Mouse (Mus musculus): Measurements from ENCODE around the gene Smn1.

- no peak for TF ChIP-seq CTCF (IDR thresholded peaks at IDR 0.05; ENCODE audit: low read depth)
- peak; percentile 7 for TF ChIP-seq EP300 (optimal IDR thresholded peaks at IDR 0.05)
Observed at GRCm38 (mm10) chr13:100103748-100104254, 20.9 kb upstream of the Smn1 start, which contains the start of gene Bdp1.
